Mouse (Mus musculus) heart, embryonic 13.5 days (tissue): ENCODE data around the gene Pxn. TPM values are rescaled to one million over a fixed set of nuclear protein-coding genes. Genes with fewer than 3 reads are reported as not detected.

Experiments used
- ATAC-seq: fragments of 200-750 bp; cut with Nextera tagmentation; 2 replicates; pipeline ENCODE4 v1.8.0; 2017; ENCODE audit warnings: moderate TSS enrichment; ENCODE audit not compliant: insufficient number of reproducible peaks, low FRiP score, low TSS enrichment; ENCODE audit errors: extremely low read depth
- H3K27ac ChIP-seq: fragments of 300-500 bp; sonication (generic); replicated peaks from 2 replicates; pipeline ENCODE4 v1.5.1; 2015; ENCODE audit warnings: moderate library complexity, mild to moderate bottlenecking, inconsistent platforms
- H3K27me3 ChIP-seq: fragments of 300-500 bp; sonication (generic); replicated peaks from 2 replicates; pipeline ENCODE4 v1.6.1; 2015; ENCODE audit warnings: mild to moderate bottlenecking, inconsistent platforms
- H3K36me3 ChIP-seq: fragments of 300-500 bp; sonication (generic); 2 replicates; pipeline ENCODE4 v1.6.1; 2015; ENCODE audit warnings: mild to moderate bottlenecking, inconsistent platforms
- H3K4me1 ChIP-seq: fragments of 300-500 bp; sonication (generic); 2 replicates; pipeline ENCODE4 v1.6.1; 2015; ENCODE audit warnings: inconsistent platforms
- H3K4me2 ChIP-seq: fragments of 300-500 bp; sonication (generic); 2 replicates; pipeline ENCODE4 v1.6.1; 2015; ENCODE audit warnings: inconsistent platforms, mild to moderate bottlenecking, moderate library complexity
- H3K4me3 ChIP-seq: fragments of 300-500 bp; sonication (generic); 2 replicates; pipeline ENCODE4 v1.5.1; 2015; ENCODE audit warnings: moderate library complexity, mild to moderate bottlenecking, inconsistent platforms
- H3K9ac ChIP-seq: fragments of 300-500 bp; sonication (generic); 2 replicates; pipeline ENCODE4 v1.6.1; 2015; ENCODE audit warnings: inconsistent platforms, mild to moderate bottlenecking, moderate library complexity
- H3K9me3 ChIP-seq: fragments of 300-500 bp; sonication (generic); 2 replicates; pipeline ENCODE4 v1.6.1; 2016; ENCODE audit warnings: inconsistent platforms
- WGBS: fragments of 180-500 bp; shearing (Covaris S2); methylation state at CpG from one replicate; pipeline ENCODE4 v1.1.7; 2015; ENCODE audit warnings: mixed read lengths; 5-methylcytosine and 5-hydroxymethylcytosine counted together
- polyA plus RNA-seq: library from polyadenylated mRNA; unstranded; fragments of >200 nt; fragmentation: Nextera tagmentation; extraction: Ambion mirVana; gene quantifications from 2 replicates; pipeline ENCODE4 v1.2.1, GENCODE M21; 2015

Pxn gene
- polyA plus RNA-seq, 1 experiment from 2014 or later, result 31.7 TPM

DNA sequence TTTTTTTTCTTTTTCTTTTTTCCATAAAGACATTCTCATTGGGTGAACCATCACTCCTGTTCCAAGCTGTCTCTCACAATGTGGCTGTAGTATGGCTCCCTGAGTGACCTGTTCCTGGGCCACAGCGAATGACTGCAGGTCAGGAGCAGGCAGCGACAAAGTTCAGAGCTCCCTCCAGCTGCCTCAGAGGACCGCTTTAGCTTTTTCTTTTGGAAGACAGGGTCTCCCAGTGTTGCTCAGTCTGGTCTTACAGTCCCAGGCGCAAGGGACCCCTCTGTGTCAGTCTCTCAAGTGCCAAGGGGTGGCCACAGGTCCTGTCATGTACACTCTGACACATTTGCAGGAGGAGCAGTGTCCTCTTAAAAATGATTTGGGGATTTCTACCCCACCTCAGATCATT lies 16.1 kb downstream of the Pxn start:
- Histone ChIP-seq H3K4me1 (peaks cover 72% of the 10 kb centered on the region), H3K27ac (peak overlapping the region; percentile 86), H3K27me3 (no peaks in the 10 kb centered on the region), H3K9me3 (no peaks in the 10 kb centered on the region), H3K9ac (peak overlapping the region; percentile 54; the same call in 1 of the 2 replicates), H3K4me3 (no peak overlapping the region), H3K4me2 (peak overlapping the region; percentile 22), H3K36me3 (peaks cover 23% of the 10 kb centered on the region)
- WGBS, result 73% methylated on average over 4 of the region's 4 CpGs
- no peak for ATAC-seq

DNA sequence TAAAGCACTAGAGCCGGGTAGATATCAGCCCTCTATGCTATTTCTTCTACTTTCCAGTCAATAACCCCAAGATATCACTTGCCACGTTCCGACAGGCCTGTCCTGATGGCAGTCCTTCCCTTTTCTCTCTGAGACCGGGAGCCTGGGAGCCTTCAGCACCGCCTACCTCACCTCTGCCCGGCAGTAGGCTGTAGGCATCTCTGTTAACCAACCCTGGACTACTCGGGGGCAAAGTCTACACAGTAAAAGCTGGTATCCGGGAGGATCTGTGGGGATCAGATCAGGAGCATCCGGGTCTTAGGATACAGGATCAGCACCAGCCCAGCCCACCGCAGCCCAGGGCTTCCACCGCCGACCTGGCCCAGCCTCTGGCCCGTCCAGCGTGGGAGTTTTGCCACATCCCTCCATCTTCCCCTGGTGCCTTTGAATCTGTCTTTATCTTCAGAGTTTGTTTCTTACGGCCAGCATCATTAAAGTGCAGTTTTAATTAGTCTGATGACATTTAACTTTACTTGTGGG lies 16.6 kb downstream of the Pxn start:
- Histone ChIP-seq H3K4me1 (peaks cover 77% of the 10 kb centered on the region), H3K9ac (no peak overlapping the region)

DNA sequence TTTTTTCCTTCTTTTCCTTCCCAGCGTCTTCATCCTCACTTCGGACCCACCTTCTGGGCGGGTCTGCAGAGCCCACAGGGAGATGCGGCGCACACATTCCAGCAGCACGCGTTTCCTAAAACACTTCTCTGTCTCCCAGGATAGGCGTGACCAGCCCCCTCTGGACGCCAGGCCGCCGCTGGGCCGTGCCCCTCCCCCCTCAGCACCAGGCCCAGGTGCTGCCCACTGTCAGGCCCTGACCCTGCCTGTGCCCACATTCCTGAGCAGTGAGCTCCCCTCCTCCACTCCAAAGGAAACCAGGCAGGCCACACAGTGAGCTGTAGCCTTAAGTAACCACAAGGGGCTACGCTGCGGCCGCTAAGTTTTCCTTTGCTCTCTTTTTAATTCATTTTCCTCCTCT lies 17.5 kb downstream of the Pxn start:
- Histone ChIP-seq H3K27me3 (no peaks in the 10 kb centered on the region), H3K27ac (peak overlapping the region; percentile 86), H3K36me3 (peaks cover 17% of the 10 kb centered on the region), H3K4me2 (peak overlapping the region; percentile 64), H3K9me3 (no peaks in the 10 kb centered on the region), H3K4me1 (peaks cover 85% of the 10 kb centered on the region), H3K9ac (peak overlapping the region; percentile 74), H3K4me3 (peak overlapping the region; percentile 32)
- no peak for ATAC-seq
- 9% methylated on average over 15 of the region's 15 CpGs for WGBS

More for the DNA sequence above, 16.6 kb downstream of the Pxn start:
- peak overlapping the region; percentile 86 for H3K27ac ChIP-seq
- 55% methylated on average over 15 of the region's 15 CpGs for WGBS
- no peak overlapping the region for H3K4me3 ChIP-seq
- ATAC-seq, result no peak
- no peaks in the 10 kb centered on the region for H3K9me3 ChIP-seq
- peaks cover 22% of the 10 kb centered on the region for H3K36me3 ChIP-seq
- peak overlapping the region; percentile 22; the same call in 1 of the 2 replicates for H3K4me2 ChIP-seq
- H3K27me3 ChIP-seq, result no peaks in the 10 kb centered on the region

DNA sequence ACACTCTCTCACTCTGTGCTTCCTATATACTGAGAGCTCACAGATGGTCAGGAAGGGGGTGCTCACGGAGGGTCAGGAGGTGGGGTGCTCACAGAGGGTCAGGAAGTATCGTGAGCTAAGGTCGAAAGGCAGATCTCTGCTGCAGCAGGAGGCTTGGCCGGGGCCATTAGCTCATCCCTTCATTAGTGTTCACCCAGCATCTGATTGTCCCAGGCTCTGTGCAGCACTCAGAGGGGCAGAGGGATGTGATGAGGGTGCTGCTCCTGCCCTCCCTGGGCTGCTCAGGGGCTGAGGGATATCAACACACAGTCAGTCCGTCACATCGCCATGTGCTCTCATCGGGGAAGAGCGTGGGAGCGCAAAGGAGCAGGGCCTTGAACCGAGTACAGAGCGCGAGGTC lies 18.0 kb downstream of the Pxn start:
- Histone ChIP-seq H3K27me3 (no peaks in the 10 kb centered on the region), H3K9ac (peak overlapping the region; percentile 74), H3K4me2 (peak overlapping the region; percentile 64), H3K4me3 (peak overlapping the region; percentile 32), H3K9me3 (no peaks in the 10 kb centered on the region), H3K27ac (peak overlapping the region; percentile 86), H3K4me1 (peaks cover 86% of the 10 kb centered on the region), H3K36me3 (peaks cover 17% of the 10 kb centered on the region)
- 42% methylated on average over 12 of the region's 12 CpGs for WGBS
- no peak for ATAC-seq

DNA sequence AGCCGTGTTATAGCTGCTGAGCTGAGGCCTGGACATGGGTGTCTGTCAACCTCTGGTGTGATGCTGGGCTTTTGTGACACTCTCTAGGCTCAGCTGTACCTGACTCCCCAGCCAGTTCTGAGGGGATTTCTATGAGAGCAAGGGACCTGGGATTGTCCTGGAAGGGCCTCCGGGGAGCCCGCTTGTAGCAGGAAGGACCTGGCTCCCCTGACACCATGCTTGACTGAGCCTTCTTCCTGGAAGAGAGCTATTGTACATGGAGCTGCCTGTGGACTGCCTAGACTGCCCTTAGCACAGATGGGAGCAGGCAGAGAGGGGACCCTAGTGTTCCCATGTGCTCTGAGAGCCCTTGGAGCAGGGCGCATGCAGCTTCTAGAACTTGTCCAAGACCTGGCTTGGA lies 18.9 kb downstream of the Pxn start:
- Histone ChIP-seq H3K36me3 (peaks cover 17% of the 10 kb centered on the region), H3K9ac (0 out of 2 replicates have a peak overlapping the region, but pooled peaks have one; percentile 33), H3K4me1 (peaks cover 90% of the 10 kb centered on the region), H3K4me3 (no peak overlapping the region), H3K9me3 (no peaks in the 10 kb centered on the region), H3K27ac (no peak overlapping the region; the same call in 1 of the 2 replicates), H3K4me2 (no peak overlapping the region), H3K27me3 (no peaks in the 10 kb centered on the region)
- no peak for ATAC-seq
- WGBS, result 91% methylated on average over 4 of the region's 4 CpGs

DNA sequence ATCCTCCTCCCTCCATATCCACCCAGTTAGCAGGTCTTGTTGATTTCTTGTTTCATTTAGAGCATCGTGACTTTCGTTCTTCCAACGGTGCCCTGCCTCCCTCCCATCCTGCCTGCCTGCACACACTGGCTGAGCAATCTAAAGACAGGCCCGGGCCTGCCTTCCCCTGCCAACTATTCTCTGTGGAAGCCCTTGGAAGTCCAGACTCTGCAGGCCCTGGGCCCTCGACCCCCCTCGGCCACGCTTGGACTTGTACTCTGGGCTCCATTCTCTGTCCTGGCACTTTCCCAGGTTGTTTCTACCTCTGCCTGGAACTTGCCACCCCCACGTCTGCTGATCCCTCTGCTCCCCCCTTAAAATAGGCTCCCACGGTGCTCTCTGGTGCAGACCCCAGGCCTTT lies 19.5 kb downstream of the Pxn start:
- H3K9me3 ChIP-seq, result no peaks in the 10 kb centered on the region
- ATAC-seq, result no peak
- peaks cover 17% of the 10 kb centered on the region for H3K36me3 ChIP-seq
- no peaks in the 10 kb centered on the region for H3K27me3 ChIP-seq
- no peak overlapping the region for H3K4me3 ChIP-seq
- H3K9ac ChIP-seq, result peak overlapping the region; percentile 33; the same call in 1 of the 2 replicates
- no peak overlapping the region; the same call in 1 of the 2 replicates for H3K27ac ChIP-seq
- 73% methylated on average over 9 of the region's 9 CpGs for WGBS
- H3K4me1 ChIP-seq, result peaks cover 90% of the 10 kb centered on the region
- no peak overlapping the region for H3K4me2 ChIP-seq

DNA sequence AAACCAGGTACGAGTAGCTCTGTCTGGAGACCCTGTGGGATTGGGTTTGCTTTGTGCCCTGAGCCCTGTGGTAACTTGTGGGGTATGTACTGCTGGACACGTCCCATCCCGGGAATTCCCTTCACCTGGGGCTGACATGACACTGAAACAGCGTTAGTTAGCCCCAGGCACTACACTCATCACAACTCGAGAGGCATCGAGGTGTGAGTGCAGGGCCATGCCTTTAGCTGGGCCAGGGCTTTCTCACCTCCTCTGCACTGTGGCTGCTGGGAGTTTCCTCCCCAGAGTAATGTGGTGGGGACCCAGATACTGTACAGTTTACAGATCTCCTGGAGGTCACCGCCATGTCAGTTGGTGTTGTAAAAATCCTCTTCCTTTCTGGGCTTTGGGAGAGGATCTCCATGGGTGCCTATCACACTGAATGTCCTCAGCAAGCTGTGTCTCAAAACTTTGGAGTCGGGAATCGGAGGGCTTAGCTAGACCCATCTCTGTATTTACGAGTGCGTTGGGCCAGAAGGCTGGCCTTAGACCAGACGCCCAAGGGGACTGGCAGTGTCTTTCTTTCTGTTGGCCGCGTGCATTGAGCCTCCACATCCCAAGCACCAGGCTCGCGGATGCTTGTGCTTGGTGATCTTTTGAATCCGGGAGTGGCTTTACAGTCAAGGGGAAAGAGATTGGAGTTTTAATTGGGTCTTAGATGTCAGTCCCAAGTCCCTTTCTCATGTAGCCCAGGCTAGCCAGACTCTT lies 20.2 kb downstream of the Pxn start:
- ATAC-seq, result no peak
- no peak overlapping the region; the same call in 1 of the 2 replicates for H3K27ac ChIP-seq
- no peaks in the 10 kb centered on the region for H3K27me3 ChIP-seq
- H3K4me3 ChIP-seq, result no peak overlapping the region
- peak overlapping the region; percentile 33; the same call in 1 of the 2 replicates for H3K9ac ChIP-seq
- no peak overlapping the region for H3K4me2 ChIP-seq
- H3K9me3 ChIP-seq, result no peaks in the 10 kb centered on the region
- 83% methylated on average over 17 of the region's 17 CpGs for WGBS
- peaks cover 17% of the 10 kb centered on the region for H3K36me3 ChIP-seq
- H3K4me1 ChIP-seq, result peaks cover 90% of the 10 kb centered on the region

DNA sequence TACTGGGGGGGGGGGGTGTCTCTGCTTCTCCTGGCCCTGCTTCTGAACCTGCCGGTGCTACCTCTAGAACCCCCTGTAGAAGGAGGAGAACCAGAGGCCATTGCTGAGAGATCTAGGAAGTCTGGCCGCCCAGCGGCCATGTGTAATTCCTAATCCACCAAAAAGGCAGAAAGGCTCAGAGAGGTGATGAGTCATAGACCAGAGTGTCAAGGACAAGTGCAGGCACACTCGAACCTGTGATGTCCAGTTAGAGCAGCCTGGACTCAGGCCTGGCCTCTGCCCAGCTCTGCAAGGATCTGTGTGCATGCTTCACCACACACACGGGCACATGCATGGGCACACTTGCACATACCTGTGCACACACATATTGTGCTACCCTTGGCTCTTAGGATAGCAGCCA lies 21.7 kb downstream of the Pxn start:
- Histone ChIP-seq H3K36me3 (peaks cover 17% of the 10 kb centered on the region), H3K9ac (no peak overlapping the region), H3K27me3 (no peaks in the 10 kb centered on the region), H3K27ac (no peak overlapping the region), H3K4me1 (peaks cover 90% of the 10 kb centered on the region), H3K4me2 (no peak overlapping the region), H3K9me3 (no peaks in the 10 kb centered on the region), H3K4me3 (no peak overlapping the region)
- 70% methylated on average over 5 of the region's 5 CpGs for WGBS
- ATAC-seq, result no peak

DNA sequence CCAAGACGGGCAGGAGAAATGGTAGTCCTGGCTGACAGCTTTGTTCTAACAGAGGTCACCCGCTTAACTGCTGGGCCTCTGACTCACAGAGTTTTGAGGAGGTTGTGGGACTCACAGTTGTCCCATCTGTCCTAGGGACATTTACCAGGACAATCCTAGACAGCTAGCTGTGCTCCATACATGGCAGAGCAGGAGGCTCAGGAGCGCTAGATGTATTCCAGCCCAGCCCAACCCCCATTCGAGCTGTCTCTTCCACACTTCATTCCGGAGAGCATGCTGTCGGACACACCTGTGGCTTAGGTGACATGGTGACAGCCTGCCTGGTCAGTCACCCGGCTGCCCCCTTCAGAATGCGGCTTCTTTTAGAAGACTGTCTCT lies 22.9 kb downstream of the Pxn start:
- Histone ChIP-seq H3K4me2 (peak overlapping the region; percentile 27), H3K36me3 (peaks cover 17% of the 10 kb centered on the region), H3K9ac (peak overlapping the region; percentile 64), H3K9me3 (no peaks in the 10 kb centered on the region), H3K27me3 (no peaks in the 10 kb centered on the region), H3K4me1 (peaks cover 90% of the 10 kb centered on the region), H3K4me3 (no peak overlapping the region), H3K27ac (peak overlapping the region; percentile 95)
- 25% methylated on average over 8 of the region's 8 CpGs for WGBS
- no peak for ATAC-seq

DNA sequence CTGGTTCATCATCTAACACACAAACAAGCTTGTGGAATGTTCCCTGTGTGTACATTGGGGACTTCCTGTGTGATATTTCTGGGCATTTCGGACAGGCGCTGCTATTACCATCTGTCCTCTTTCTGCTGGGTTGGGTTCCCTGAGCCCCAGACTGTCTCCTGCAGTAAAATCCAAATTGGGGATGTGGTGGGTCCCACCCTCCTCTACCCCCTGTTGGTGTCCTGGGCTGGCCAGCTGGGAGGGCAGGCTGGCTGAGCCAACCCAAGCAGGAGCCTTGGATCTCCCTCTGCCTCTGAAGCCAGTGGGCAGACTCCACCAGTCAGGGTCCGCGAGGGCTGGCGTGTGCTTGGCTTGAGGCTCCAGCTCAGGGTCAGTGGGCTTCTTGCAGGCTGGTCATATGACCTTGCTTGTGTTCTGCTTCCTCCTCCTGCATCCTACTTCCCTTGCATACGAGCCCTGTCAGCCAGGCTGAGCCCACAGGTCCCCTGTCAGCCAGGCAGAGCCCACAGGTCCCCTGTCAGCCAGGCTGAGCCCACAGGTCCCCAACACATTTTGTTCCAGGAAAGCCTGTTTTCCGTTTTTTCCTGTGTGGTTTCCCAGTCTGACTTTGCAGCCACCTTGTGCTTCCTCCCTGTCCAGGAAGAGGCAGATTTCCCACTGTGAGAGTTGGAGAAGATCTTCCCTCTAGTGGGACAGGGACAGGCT lies 23.4 kb downstream of the Pxn start:
- H3K4me3 ChIP-seq, result no peak overlapping the region
- peaks cover 17% of the 10 kb centered on the region for H3K36me3 ChIP-seq
- no peaks in the 10 kb centered on the region for H3K9me3 ChIP-seq
- no peak for ATAC-seq
- H3K4me1 ChIP-seq, result peaks cover 90% of the 10 kb centered on the region
- WGBS, result 32% methylated on average over 7 of the region's 7 CpGs
- peak overlapping the region; percentile 27 for H3K4me2 ChIP-seq
- peak overlapping the region; percentile 95 for H3K27ac ChIP-seq
- peak overlapping the region; percentile 64 for H3K9ac ChIP-seq
- no peaks in the 10 kb centered on the region for H3K27me3 ChIP-seq

DNA sequence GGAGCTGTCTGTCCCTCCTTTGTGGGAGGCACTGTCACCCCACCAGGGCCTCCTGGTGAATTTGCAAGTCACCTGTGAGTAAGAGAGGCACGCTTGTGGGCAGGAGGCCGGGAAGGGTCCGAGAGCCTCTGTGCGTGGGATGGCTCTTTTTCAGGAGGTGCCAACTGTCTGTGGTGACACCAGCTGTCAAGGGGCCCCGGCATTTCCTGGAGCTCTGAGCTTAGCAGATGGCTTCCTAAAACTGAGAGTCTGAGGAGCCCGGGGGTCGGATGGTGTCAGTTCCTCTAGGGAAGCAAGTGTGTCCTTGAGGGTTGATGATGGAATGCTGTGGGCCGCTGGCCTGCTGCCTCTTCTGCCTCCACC lies 24.0 kb downstream of the Pxn start:
- H3K4me1 ChIP-seq, result peaks cover 90% of the 10 kb centered on the region
- peaks cover 14% of the 10 kb centered on the region for H3K36me3 ChIP-seq
- peak overlapping the region; percentile 64 for H3K9ac ChIP-seq
- H3K4me2 ChIP-seq, result peak overlapping the region; percentile 27
- no peak for ATAC-seq
- H3K27ac ChIP-seq, result peak overlapping the region; percentile 95
- no peak overlapping the region for H3K4me3 ChIP-seq
- no peaks in the 10 kb centered on the region for H3K27me3 ChIP-seq
- H3K9me3 ChIP-seq, result no peaks in the 10 kb centered on the region
- WGBS, result 37% methylated on average over 8 of the region's 8 CpGs
